8 mouse cellular contexts compared by ENCODE assay signal in the genomic region with DNA sequence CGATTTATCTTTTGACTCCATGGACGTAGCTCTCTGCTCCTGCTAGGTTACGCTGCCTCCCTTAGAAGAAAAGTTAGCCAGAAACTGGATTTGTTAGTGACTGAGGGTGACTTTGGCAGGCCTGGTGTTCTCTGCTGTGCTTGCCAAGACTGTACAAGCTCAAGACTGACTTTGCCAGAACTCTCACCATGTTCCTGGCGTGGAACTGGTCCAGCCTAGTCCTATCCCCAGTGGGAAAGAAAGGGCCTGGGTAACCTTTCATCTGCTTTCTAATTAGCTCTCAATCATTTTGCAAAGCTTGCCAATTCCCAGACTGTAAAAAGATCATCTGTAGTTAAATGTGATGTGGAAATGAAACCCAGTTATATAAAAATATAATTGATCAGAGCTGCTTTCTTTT. TPM values are rescaled to one million over a fixed set of nuclear protein-coding genes. Genes with fewer than 3 reads are reported as not detected.
DNase-seq lines count a peak whose midpoint lies in the region.
"Had no signal": no experiment of that assay in that cellular context is flagged by ENCODE, and none has a peak within 500 bp of the region (broad histone marks: within the 10 kb centered on the region; RNA-seq: fewer than 3 reads in every experiment).

No protein-coding gene starts in this region.

- intact Hi-C loops in heart, postnatal 10 days (cut with DNase I): no loop called here

- peak; percentile 17 for DNase-seq in heart, adult 8-10 months (ENCODE audit: low spot score)
- DNase-seq in heart, postnatal 10 days: no peak
- peak; percentile 31 for DNase-seq in lung, postnatal 14 days
- DNase-seq in lung, adult 18-20 months: no peak
- DNase-seq in cerebellum, adult 9-11 months: peak; percentile 35
- peak; percentile 30 to 64 for DNase-seq in layer of hippocampus, postnatal 14 days (ENCODE audit: low spot score in 2 of 2)
- DNase-seq in spleen, postnatal 36 days (ENCODE audit: low spot score in 2 of 2): no peak
- DNase-seq: gastrocnemius, postnatal 10 days had no signal

RNA-seq across cellular contexts. Expression of a gene that starts 19.5 kb away (rescaled TPM):
- 10 to 100 TPM in 3 of 4 experiments, 1 to 10 TPM in 1; 9.7 to 12.6 (median 10.7) TPM for total RNA-seq in heart, adult 8-10 months (2022)
- total RNA-seq in heart, postnatal 10 days (2021): 10 to 100 TPM; 15.0 to 16.7 TPM
- total RNA-seq in layer of hippocampus, postnatal 14 days (2021): 10 to 100 TPM; 15.2 to 15.4 TPM

RNA-seq across cellular contexts. Expression of a gene that starts 47.4 kb away (rescaled TPM):
- total RNA-seq in heart, adult 8-10 months (2022): under 1 TPM in 2 of 4 experiments, not detected in 2; 0.19 to 0.28 TPM
- total RNA-seq in heart, postnatal 10 days (2021): under 1 TPM in 1 of 2 experiments, not detected in 1; 0.38 TPM
- 1 to 10 TPM; 1.1 to 1.3 TPM for total RNA-seq in layer of hippocampus, postnatal 14 days (2021)

Comparison
In these comparisons a context has a peak if more than half of its experiments do, and no peak if none do; other contexts are left out.
1. DNase-seq: peak in heart, adult 8-10 months (single experiment), lung, postnatal 14 days (single experiment), cerebellum, adult 9-11 months (single experiment) and layer of hippocampus, postnatal 14 days (2 of 2); none in heart, postnatal 10 days (0 of 2), lung, adult 18-20 months (0 of 2) and spleen, postnatal 36 days (0 of 2).